Mouse (Mus musculus): ENCODE results near the gene Ebf1. TPM values are rescaled to one million over a fixed set of nuclear protein-coding genes. Genes with fewer than 3 reads are reported as not detected.

Gene Ebf1
- total and polyA plus RNA-seq, 3 experiments = 0.04 TPM; not detected in 2

GRCm38 (mm10) chr11:44832227-44832939, 215.3 kb downstream of the Ebf1 start:
- no peaks in the 10 kb centered on the region for H3K79me2 ChIP-seq (ENCODE audit: control insufficient read depth, insufficient read depth, low read length, poor library complexity)
- H3K36me3 ChIP-seq (ENCODE audit: control insufficient read depth in 1 of 2, insufficient read depth in 2 of 2, low read length in 2 of 2) = no peaks in the 10 kb centered on the region
- no peak overlapping the region for H3K9ac ChIP-seq (ENCODE audit: control insufficient read depth, low read depth, low read length, poor library complexity, severe bottlenecking)
- TF ChIP-seq GATA1 (IDR thresholded peaks at IDR 0.05; ENCODE audit: low read depth, low read length) (no peak), ETS1 (IDR thresholded peaks at IDR 0.05; ENCODE audit: low read depth, low read length) (no peak), ZMIZ1 (IDR thresholded peaks at IDR 0.05; ENCODE audit: low read depth, low read length) (no peak), BHLHE40 (IDR thresholded peaks at IDR 0.05; ENCODE audit: borderline replicate concordance, low read depth, low read length) (no peak)
- no peak for DNase-seq (ENCODE audit: low read depth, low spot score)
- H3K9me3 ChIP-seq (replicated peaks; ENCODE audit: insufficient read depth, low read length) = no peaks in the 10 kb centered on the region
- no peak overlapping the region for H3K27ac ChIP-seq (ENCODE audit: control insufficient read depth, low read depth, low read length)
- H3K4me3 ChIP-seq (ENCODE audit: control insufficient read depth in 1 of 2, insufficient read depth in 1 of 2, low read depth in 2 of 2, low read length in 2 of 2) = no peak overlapping the region
- no peaks in the 10 kb centered on the region for H3K4me1 ChIP-seq (ENCODE audit: control insufficient read depth in 1 of 2, insufficient read depth in 2 of 2, low read length in 2 of 2)
- no peaks in the 10 kb centered on the region for H3K27me3 ChIP-seq (ENCODE audit: control insufficient read depth in 1 of 2, insufficient read depth in 2 of 2, low read length in 2 of 2)

GRCm38 (mm10) chr11:44832940-44833254, 215.8 kb downstream of the Ebf1 start:
- no peak for TF ChIP-seq NRF1 (IDR thresholded peaks at IDR 0.05; ENCODE audit: insufficient read depth, low read depth, low read length, poor library complexity, severe bottlenecking)
- TF ChIP-seq MEF2A (IDR thresholded peaks at IDR 0.05; ENCODE audit: extremely low read depth, insufficient replicate concordance, low read depth, low read length, poor library complexity, severe bottlenecking) = no peak
- no peak for TF ChIP-seq MYC (IDR thresholded peaks at IDR 0.05; ENCODE audit: low read depth, low read length)
- TF ChIP-seq TCF12 (IDR thresholded peaks at IDR 0.05; ENCODE audit: low read depth, low read length) = no peak
- no peak for TF ChIP-seq MAX (IDR thresholded peaks at IDR 0.05; ENCODE audit: low read length)
- TF ChIP-seq ZC3H11A (IDR thresholded peaks at IDR 0.05; ENCODE audit: low read depth, low read length) = no peak
- TF ChIP-seq MAFK (IDR thresholded peaks at IDR 0.05; ENCODE audit: borderline replicate concordance, low read depth, low read length) = no peak
- no peak for TF ChIP-seq GABPA (IDR thresholded peaks at IDR 0.05; ENCODE audit: low read depth, low read length)
- no peak for TF ChIP-seq MXI1 (IDR thresholded peaks at IDR 0.05; ENCODE audit: low read depth, low read length)
- TF ChIP-seq POLR2A (IDR thresholded peaks at IDR 0.05; ENCODE audit: control insufficient read depth in 1 of 2, insufficient read depth in 1 of 2, low read depth in 1 of 2, low read length in 2 of 2, poor library complexity in 1 of 2) = no peak
- no peak for TF ChIP-seq RCOR1 (IDR thresholded peaks at IDR 0.05; ENCODE audit: low read depth, low read length)
- H3K4me3 ChIP-seq (ENCODE audit: control insufficient read depth in 1 of 2, insufficient read depth in 1 of 2, low read depth in 2 of 2, low read length in 2 of 2) = no peak overlapping the region
- no peak overlapping the region for H3K27ac ChIP-seq (ENCODE audit: control insufficient read depth, low read depth, low read length)
- DNase-seq (ENCODE audit: low read depth, low spot score) = no peak
- H3K36me3 ChIP-seq (ENCODE audit: control insufficient read depth in 1 of 2, insufficient read depth in 2 of 2, low read length in 2 of 2) = no peaks in the 10 kb centered on the region
- no peaks in the 10 kb centered on the region for H3K4me1 ChIP-seq (ENCODE audit: control insufficient read depth in 1 of 2, insufficient read depth in 2 of 2, low read length in 2 of 2)
- no peaks in the 10 kb centered on the region for H3K9me3 ChIP-seq (replicated peaks; ENCODE audit: insufficient read depth, low read length)
- H3K27me3 ChIP-seq (ENCODE audit: control insufficient read depth in 1 of 2, insufficient read depth in 2 of 2, low read length in 2 of 2) = no peaks in the 10 kb centered on the region
- H3K79me2 ChIP-seq (ENCODE audit: control insufficient read depth, insufficient read depth, low read length, poor library complexity) = no peaks in the 10 kb centered on the region
- H3K9ac ChIP-seq (ENCODE audit: control insufficient read depth, low read depth, low read length, poor library complexity, severe bottlenecking) = no peak overlapping the region

Data from MEL (cell line).